Mouse (Mus musculus) stomach, postnatal 0 days (tissue): ENCODE results near the gene Ctcf.

ENCODE experiments used
- CTCF ChIP-seq: IDR thresholded peaks from 2 replicates; pipeline ENCODE4 v1.5.1; 2016; ENCODE audit warnings: antibody characterized with exemption, low read depth, mild to moderate bottlenecking, moderate library complexity
- EP300 ChIP-seq: optimal IDR thresholded peaks from 2 replicates; pipeline ENCODE3; 2016; ENCODE audit warnings: antibody characterized with exemption

DNA sequence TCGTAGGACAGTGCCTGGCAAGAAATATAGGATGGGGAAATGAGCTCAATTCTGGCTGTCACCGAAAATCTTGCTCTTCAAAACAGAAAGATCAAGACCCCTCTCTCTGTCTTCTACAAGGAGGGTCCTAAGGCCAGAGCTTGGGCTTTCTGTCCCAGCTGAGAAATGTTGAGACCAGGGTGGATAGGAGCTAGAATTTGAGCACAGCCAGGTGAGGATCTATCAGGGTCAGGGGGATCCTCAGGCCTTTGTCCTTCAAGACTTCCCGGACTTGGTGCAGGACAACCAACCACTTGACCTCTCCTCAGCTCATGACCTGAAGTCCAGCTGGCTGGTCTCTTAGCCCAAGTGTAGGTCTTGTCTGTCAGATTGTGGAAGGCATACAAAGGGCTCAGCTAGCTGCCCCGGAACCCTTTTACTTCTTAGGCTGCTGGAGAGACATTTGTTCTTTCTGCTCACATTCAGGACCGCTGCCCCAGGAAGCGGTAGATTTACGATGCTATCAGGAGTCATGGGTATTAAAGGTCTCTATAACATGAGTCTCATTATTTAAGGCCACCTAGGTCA lies 12.6 kb upstream of the Ctcf start:
- TF ChIP-seq CTCF (no peak), EP300 (no peak)
